Comparison of ENCODE assay signal across 8 mouse cellular contexts in genomic region chr16:22162066-22162511, GRCm38 (mm10). TPM values are rescaled to one million over a fixed set of nuclear protein-coding genes. Genes with fewer than 3 reads are reported as not detected.
DNase-seq lines count a peak whose midpoint lies in the region; ATAC-seq lines count a peak whose summit lies in the region.

No protein-coding gene starts in this region.

- peak overlapping the region; percentile 91 for H3K9ac ChIP-seq in heart, embryonic 12.5 days
- peak overlapping the region; percentile 91 for H3K9ac ChIP-seq in hindbrain, embryonic 14.5 days

- DNase-seq in heart, adult 11 months = no peak
- DNase-seq in 3T3-L1 (ENCODE audit: low read depth, low spot score) = peak; percentile 52
- peak; percentile 59 for DNase-seq in embryo, embryonic 10.5 days (ENCODE audit: low spot score)
- DNase-seq in hindbrain, embryonic 14.5 days (ENCODE audit: low spot score) = peak; percentile 36
- peak; percentile 19 for DNase-seq in mesoderm, embryonic 11.5 days (ENCODE audit: low read depth, low spot score)
- DNase-seq in spleen, adult 18-20 months = no peak
- DNase-seq in gastrocnemius, adult 18-20 months (ENCODE audit: low spot score) = no peak

- H3K9me3 ChIP-seq in heart, embryonic 12.5 days (replicated peaks) = no peaks in the 10 kb centered on the region
- H3K9me3 ChIP-seq in hindbrain, embryonic 14.5 days (ENCODE audit: control insufficient read depth, low read length) = no peaks in the 10 kb centered on the region

- peak overlapping the region; percentile 92 for H3K27ac ChIP-seq in heart, embryonic 12.5 days (ENCODE audit: poor library complexity, severe bottlenecking)
- peak overlapping the region; percentile 84 for H3K27ac ChIP-seq in hindbrain, embryonic 14.5 days

- under 1% methylated on average over 19 of the region's 19 CpGs for WGBS in heart, embryonic 12.5 days
- under 1% methylated on average over 19 of the region's 19 CpGs for WGBS in hindbrain, embryonic 14.5 days

- peak overlapping the region; percentile 80 for H3K4me2 ChIP-seq in heart, embryonic 12.5 days
- peak overlapping the region; percentile 70 for H3K4me2 ChIP-seq in hindbrain, embryonic 14.5 days (replicated peaks)

- H3K27me3 ChIP-seq in heart, embryonic 12.5 days (replicated peaks) = no peaks in the 10 kb centered on the region
- no peaks in the 10 kb centered on the region for H3K27me3 ChIP-seq in hindbrain, embryonic 14.5 days (ENCODE audit: control insufficient read depth, insufficient read depth, low read length)

- peak overlapping the region; percentile 94 for H3K4me3 ChIP-seq in heart, embryonic 12.5 days
- H3K4me3 ChIP-seq in hindbrain, embryonic 14.5 days (replicated peaks; ENCODE audit: low read length) = peak overlapping the region; percentile 93

- H3K4me1 ChIP-seq in heart, embryonic 12.5 days (replicated peaks) = peaks cover 10% of the 10 kb centered on the region
- peaks cover 18% of the 10 kb centered on the region for H3K4me1 ChIP-seq in hindbrain, embryonic 14.5 days (replicated peaks; ENCODE audit: control insufficient read depth, insufficient read depth, low read length)

- peak; percentile 15; the same call in 1 of the 2 replicates for ATAC-seq in heart, embryonic 12.5 days (ENCODE audit: insufficient number of reproducible peaks, low FRiP score)
- peak; percentile 24; the same call in 1 of the 2 replicates for ATAC-seq in hindbrain, embryonic 14.5 days (ENCODE audit: low FRiP score)

- no peaks in the 10 kb centered on the region for H3K36me3 ChIP-seq in heart, embryonic 12.5 days
- no peaks in the 10 kb centered on the region for H3K36me3 ChIP-seq in hindbrain, embryonic 14.5 days (replicated peaks; ENCODE audit: control insufficient read depth, insufficient read depth)

RNA-seq across cellular contexts. Expression of gene Igf2bp2, which starts 1.0 kb away (rescaled TPM):
- polyA plus RNA-seq in heart, embryonic 12.5 days (2016; fragmentation: Nextera tagmentation; extraction: Ambion mirVana) = 85.3 and 92.7 TPM in 2 replicates
- 19.4 and 21.6 TPM in 2 replicates for polyA plus RNA-seq in hindbrain, embryonic 14.5 days (2014; fragmentation: Nextera tagmentation; extraction: Ambion mirVana)
- 1 to 10 TPM; 1.4 to 1.5 TPM for total RNA-seq in gastrocnemius, adult 18-20 months (2021)

Comparison
In these comparisons a context has a peak if more than half of its experiments do, and no peak if none do; other contexts are left out.
1. DNase-seq: peak in 3T3-L1 (single experiment), embryo, embryonic 10.5 days (single experiment), hindbrain, embryonic 14.5 days (single experiment) and mesoderm, embryonic 11.5 days (single experiment); none in heart, adult 11 months (single experiment), spleen, adult 18-20 months (0 of 2) and gastrocnemius, adult 18-20 months (single experiment).